Comparison of ENCODE assay signal across 21 mouse cellular contexts in the genomic region with DNA sequence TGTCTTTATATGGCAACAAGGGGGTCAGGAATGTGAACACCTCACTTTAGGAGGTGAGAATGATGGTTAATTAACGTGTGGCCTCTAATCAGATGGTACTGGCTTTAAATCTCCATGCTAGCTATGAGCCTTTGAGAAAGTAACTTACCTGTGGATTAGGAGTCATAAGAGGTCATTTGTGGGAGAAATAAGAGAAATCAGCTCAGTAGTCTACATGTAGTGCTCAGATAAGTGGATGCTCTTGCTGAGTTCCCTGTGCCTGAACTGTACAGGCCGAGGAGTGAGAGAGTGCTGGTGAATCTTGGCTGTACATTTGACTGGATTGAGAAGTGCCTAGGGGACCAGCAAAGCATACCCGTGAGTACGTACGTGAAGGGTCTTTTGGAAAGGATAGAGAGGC. TPM values are rescaled to one million over a fixed set of nuclear protein-coding genes. Genes with fewer than 3 reads are reported as not detected.
DNase-seq lines count a peak whose midpoint lies in the region; ATAC-seq and TF ChIP-seq lines count a peak whose summit lies in the region.
"Had no signal": no experiment of that assay in that cellular context is flagged by ENCODE, and none has a peak within 500 bp of the region (broad histone marks: within the 10 kb centered on the region; RNA-seq: fewer than 3 reads in every experiment).

No protein-coding gene starts in this region.

- H3K36me3 ChIP-seq in MEL (ENCODE audit: control insufficient read depth in 1 of 2, insufficient read depth in 2 of 2, low read length in 2 of 2) = peaks cover 0 to 16% of the 10 kb centered on the region in 2 experiments; a peak in 2 of 4 replicates
- no peaks in the 10 kb centered on the region for H3K36me3 ChIP-seq in neural tube, embryonic 15.5 days
- H3K36me3 ChIP-seq: G1E had no signal

- 91% methylated on average over 5 of the region's 5 CpGs for WGBS in neural tube, embryonic 15.5 days

- no peaks in the 10 kb centered on the region for H3K27me3 ChIP-seq in MEL (ENCODE audit: control insufficient read depth in 1 of 2, insufficient read depth in 2 of 2, low read length in 2 of 2)
- no peaks in the 10 kb centered on the region for H3K27me3 ChIP-seq in neural tube, embryonic 15.5 days (replicated peaks)
- H3K27me3 ChIP-seq: CH12.LX had no signal

- no peak for TF ChIP-seq CTCF in MEL (IDR thresholded peaks at IDR 0.05 in 2 of 3, conservative IDR thresholded peaks at IDR 0.05 in 1 of 3; ENCODE audit: control insufficient read depth in 1 of 3, insufficient read depth in 1 of 3, low read depth in 2 of 3, low read length in 3 of 3, poor library complexity in 1 of 3, severe bottlenecking in 1 of 3)

- no peak overlapping the region for H3K9ac ChIP-seq in MEL (ENCODE audit: control insufficient read depth, low read depth, low read length, poor library complexity, severe bottlenecking)
- H3K9ac ChIP-seq in neural tube, embryonic 15.5 days (replicated peaks) = no peak overlapping the region

- DNase-seq in MEL (ENCODE audit: low read depth, low spot score) = peak; percentile 65
- DNase-seq in naive thymus-derived CD4-positive, alpha-beta T cell, adult 2 months (ENCODE audit: low read depth) = peak; percentile 30
- DNase-seq in adrenal gland, postnatal 4 days (ENCODE audit: low spot score in 2 of 2) = no peak
- DNase-seq: adrenal gland, adult 2 months; adrenal gland, adult 8-10 months; adrenal gland, postnatal 10 days; adrenal gland, postnatal 14 days; adrenal gland, postnatal 25 days; adrenal gland, postnatal 36 days; B cell, adult 2 months; cerebellum, adult 11 months; cerebellum, adult 11-12 months; cerebellum, adult 18-20 months; cerebellum, adult 2 months; cerebellum, adult 8-10 months had no signal

- ATAC-seq in neural tube, embryonic 15.5 days (ENCODE audit: low FRiP score) = no peak
- ATAC-seq: activated CD4-positive, CD25-positive, alpha-beta regulatory T cell, adult 4 months; CD4-positive, CD25-positive, alpha-beta regulatory T cell, adult 4 months; Patski had no signal

- H3K9me3 ChIP-seq in MEL (replicated peaks; ENCODE audit: insufficient read depth, low read length) = no peaks in the 10 kb centered on the region
- H3K9me3 ChIP-seq in neural tube, embryonic 15.5 days (replicated peaks) = no peaks in the 10 kb centered on the region
- H3K9me3 ChIP-seq: G1E had no signal

- peak; percentile 66 to 69; a peak in 3 of 4 replicates for TF ChIP-seq EP300 in MEL (IDR thresholded peaks at IDR 0.05; ENCODE audit: low read depth in 1 of 2, low read length in 2 of 2)

- no peak for TF ChIP-seq RAD21 in MEL (IDR thresholded peaks at IDR 0.05; ENCODE audit: low read depth, low read length)

- H3K4me3 ChIP-seq in MEL (ENCODE audit: control insufficient read depth in 1 of 2, insufficient read depth in 1 of 2, low read depth in 2 of 2, low read length in 2 of 2) = no peak overlapping the region
- no peak overlapping the region for H3K4me3 ChIP-seq in neural tube, embryonic 15.5 days (replicated peaks)

- H3K79me2 ChIP-seq in MEL (ENCODE audit: control insufficient read depth, insufficient read depth, low read length, poor library complexity) = no peaks in the 10 kb centered on the region

- TF ChIP-seq POLR2A in MEL (IDR thresholded peaks at IDR 0.05; ENCODE audit: control insufficient read depth in 1 of 2, insufficient read depth in 1 of 2, low read depth in 1 of 2, low read length in 2 of 2, poor library complexity in 1 of 2) = no peak

- H3K4me2 ChIP-seq in neural tube, embryonic 15.5 days = no peak overlapping the region

- H3K4me1 ChIP-seq in MEL (ENCODE audit: control insufficient read depth in 1 of 2, insufficient read depth in 2 of 2, low read length in 2 of 2) = peaks cover 2 to 25% of the 10 kb centered on the region in 2 experiments; a peak in 3 of 4 replicates
- peaks cover 5% of the 10 kb centered on the region; the same call in 1 of the 2 replicates for H3K4me1 ChIP-seq in neural tube, embryonic 15.5 days

- H3K27ac ChIP-seq in MEL (ENCODE audit: control insufficient read depth, low read depth, low read length) = no peak overlapping the region
- no peak overlapping the region for H3K27ac ChIP-seq in neural tube, embryonic 15.5 days (replicated peaks)

TF ChIP-seq in MEL, 35 proteins besides CTCF, POLR2A, EP300 and RAD21:
- TF ChIP-seq UBTF (IDR thresholded peaks at IDR 0.05; ENCODE audit: borderline replicate concordance, insufficient read depth, low read depth, low read length) = no peak
- no peak for TF ChIP-seq ZNF384 (IDR thresholded peaks at IDR 0.05; ENCODE audit: low read depth, low read length)
- no peak for TF ChIP-seq TAL1 (IDR thresholded peaks at IDR 0.05; ENCODE audit: low read length)
- no peak for TF ChIP-seq KAT2A (conservative IDR thresholded peaks at IDR 0.05; ENCODE audit: low read depth, low read length)
- no peak for TF ChIP-seq BHLHE40 (IDR thresholded peaks at IDR 0.05; ENCODE audit: borderline replicate concordance, low read depth, low read length)
- no peak for TF ChIP-seq HCFC1 (IDR thresholded peaks at IDR 0.05; ENCODE audit: low read depth, low read length)
- no peak for TF ChIP-seq ZMIZ1 (IDR thresholded peaks at IDR 0.05; ENCODE audit: low read depth, low read length)
- peak; percentile 30; the same call in 1 of the 2 replicates for TF ChIP-seq TCF12 (IDR thresholded peaks at IDR 0.05; ENCODE audit: low read depth, low read length)
- TF ChIP-seq MYB (IDR thresholded peaks at IDR 0.05; ENCODE audit: low read depth, low read length) = no peak
- TF ChIP-seq CHD2 (IDR thresholded peaks at IDR 0.05; ENCODE audit: low read length) = no peak
- TF ChIP-seq SIN3A (IDR thresholded peaks at IDR 0.05; ENCODE audit: low read length) = no peak
- TF ChIP-seq ZC3H11A (IDR thresholded peaks at IDR 0.05; ENCODE audit: low read depth, low read length) = no peak
- TF ChIP-seq POLR2AphosphoS2 (IDR thresholded peaks at IDR 0.05; ENCODE audit: low read length) = no peak
- peak; percentile 77; the same call in 1 of the 2 replicates for TF ChIP-seq RCOR1 (IDR thresholded peaks at IDR 0.05; ENCODE audit: low read depth, low read length)
- no peak for TF ChIP-seq SMC3 (IDR thresholded peaks at IDR 0.05; ENCODE audit: low read depth, low read length)
- no peak for TF ChIP-seq MAFK (IDR thresholded peaks at IDR 0.05; ENCODE audit: borderline replicate concordance, low read depth, low read length)
- no peak for TF ChIP-seq MYC (IDR thresholded peaks at IDR 0.05; ENCODE audit: low read depth, low read length)
- peak; percentile 61 for TF ChIP-seq GATA1 (IDR thresholded peaks at IDR 0.05; ENCODE audit: low read depth, low read length)
- no peak for TF ChIP-seq NRF1 (IDR thresholded peaks at IDR 0.05; ENCODE audit: insufficient read depth, low read depth, low read length, poor library complexity, severe bottlenecking)
- TF ChIP-seq USF1 (IDR thresholded peaks at IDR 0.05; ENCODE audit: low read depth, low read length) = no peak
- TF ChIP-seq MAZ (IDR thresholded peaks at IDR 0.05; ENCODE audit: low read depth, low read length) = no peak
- no peak for TF ChIP-seq ETS1 (IDR thresholded peaks at IDR 0.05; ENCODE audit: low read depth, low read length)
- no peak for TF ChIP-seq TBP (IDR thresholded peaks at IDR 0.05; ENCODE audit: low read depth, low read length)
- TF ChIP-seq ELF1 (IDR thresholded peaks at IDR 0.05; ENCODE audit: low read depth, low read length) = no peak
- TF ChIP-seq USF2 (IDR thresholded peaks at IDR 0.05; ENCODE audit: borderline replicate concordance in 1 of 2, insufficient read depth in 1 of 2, low read depth in 1 of 2, low read length in 2 of 2) = no peak

RNA-seq across cellular contexts. Expression of a gene that starts 14.3 kb away (rescaled TPM):
- total RNA-seq in MEL (2012; rRNA removed) = 16.3 and 16.9 TPM in 2 replicates
- 10 to 100 TPM in 1 of 2 experiments, not detected in 1; 18.5 TPM for polyA plus RNA-seq in MEL (2012; ENCODE audit: insufficient read depth in 1 of 2, insufficient read length in 2 of 2, low read depth in 1 of 2, low replicate concordance in 2 of 2, missing spikeins in 1 of 2)
- 10 to 100 TPM; 69.3 to 78.5 TPM for total RNA-seq in adrenal gland, postnatal 4 days (2021)
- 24.6 and 26.3 TPM in 2 replicates for polyA plus RNA-seq in neural tube, embryonic 15.5 days (2015; fragmentation: Nextera tagmentation; extraction: Ambion mirVana)

Comparison
In these comparisons a context has a peak if more than half of its experiments do, and no peak if none do; other contexts are left out.
1. DNase-seq: peak in MEL (single experiment) and naive thymus-derived CD4-positive, alpha-beta T cell, adult 2 months (single experiment); none in adrenal gland, postnatal 4 days (0 of 2).